Mouse (Mus musculus): Measurements from ENCODE around the gene Spon1. TPM values are rescaled to one million over a fixed set of nuclear protein-coding genes. Genes with fewer than 3 reads are reported as not detected.

Gene Spon1
- total and polyA plus RNA-seq, 2 experiments from 2014 or later, result 25.8 to 26.4 TPM

GRCm38 (mm10) chr7:113950888-113951287 is 185.1 kb downstream of the Spon1 start:
- H3K4me2 ChIP-seq (ENCODE audit: low read depth), result no peak overlapping the region
- no peak overlapping the region for H3K4me3 ChIP-seq (ENCODE audit: low read depth, low read length)
- no peak for TF ChIP-seq CTCF (IDR thresholded peaks at IDR 0.05; ENCODE audit: low read depth)
- ATAC-seq (no peak), DNase-seq (no peak)
- H3K9me3 ChIP-seq (ENCODE audit: low read length), result no peaks in the 10 kb centered on the region
- H3K4me1 ChIP-seq (ENCODE audit: insufficient read depth), result no peaks in the 10 kb centered on the region
- no peak overlapping the region for H3K27ac ChIP-seq (ENCODE audit: low read depth, low read length)
- no peaks in the 10 kb centered on the region for H3K36me3 ChIP-seq (ENCODE audit: insufficient read depth)
- no peaks in the 10 kb centered on the region for H3K27me3 ChIP-seq (ENCODE audit: insufficient read depth, low read length)
- WGBS, result 77% methylated on average over 7 of the region's 7 CpGs
- H3K9ac ChIP-seq, result no peak overlapping the region

GRCm38 (mm10) chr7:113955431-113955830 is 189.6 kb downstream of the Spon1 start:
- Histone ChIP-seq H3K27me3 (ENCODE audit: insufficient read depth, low read length) (no peaks in the 10 kb centered on the region), H3K4me1 (ENCODE audit: insufficient read depth) (no peaks in the 10 kb centered on the region)
- peak; percentile 77; the same call in 1 of the 2 replicates for ATAC-seq

DNA sequence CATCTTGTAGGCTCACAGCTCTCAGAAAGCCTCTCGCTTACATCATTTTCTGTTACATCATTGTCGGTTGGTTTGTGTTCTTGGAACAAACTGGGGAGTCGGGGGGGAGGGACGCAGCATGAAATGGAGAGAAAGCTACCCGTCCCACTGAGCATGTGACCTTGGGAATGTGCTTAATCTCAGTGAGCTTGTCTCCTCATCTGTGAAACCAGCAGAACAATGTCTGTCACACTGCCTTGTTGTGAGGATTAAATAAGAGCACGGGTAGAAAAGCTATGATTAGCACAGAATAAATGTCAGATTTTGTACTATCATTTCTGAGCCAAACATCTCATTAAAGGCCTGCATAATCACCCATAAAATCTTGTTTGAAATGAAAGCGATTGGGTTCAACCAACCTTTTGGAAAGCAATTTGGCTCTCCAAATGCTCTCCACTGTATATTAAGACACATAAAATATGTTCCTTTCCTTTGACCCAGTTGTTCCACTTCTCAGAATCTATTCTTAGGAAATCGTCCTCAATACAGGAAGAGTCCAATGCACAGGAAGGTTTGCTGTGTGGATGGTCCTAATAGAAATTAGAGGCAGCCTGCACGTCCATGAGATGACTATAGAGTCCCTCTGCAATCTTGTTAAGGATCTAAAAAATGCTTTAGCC is 195.2 kb downstream of the Spon1 start:
- WGBS, result 32% methylated on average over 9 of the region's 9 CpGs
- Histone ChIP-seq H3K4me1 (ENCODE audit: insufficient read depth) (peaks cover 6% of the 10 kb centered on the region; the same call in 1 of the 2 replicates), H3K9me3 (ENCODE audit: low read length) (no peaks in the 10 kb centered on the region), H3K27me3 (ENCODE audit: insufficient read depth, low read length) (no peaks in the 10 kb centered on the region), H3K4me2 (ENCODE audit: low read depth) (no peak overlapping the region), H3K36me3 (ENCODE audit: insufficient read depth) (no peaks in the 10 kb centered on the region), H3K4me3 (ENCODE audit: low read depth, low read length) (no peak overlapping the region), H3K9ac (no peak overlapping the region), H3K27ac (ENCODE audit: low read depth, low read length) (peak overlapping the region; percentile 40)
- ATAC-seq, result peak; percentile 63
- peak; percentile 48 for DNase-seq
- no peak for TF ChIP-seq CTCF (IDR thresholded peaks at IDR 0.05; ENCODE audit: low read depth)

More at GRCm38 (mm10) chr7:113955431-113955830, 189.6 kb downstream of the Spon1 start:
- Histone ChIP-seq H3K9me3 (ENCODE audit: low read length) (no peaks in the 10 kb centered on the region), H3K4me3 (ENCODE audit: low read depth, low read length) (no peak overlapping the region), H3K36me3 (ENCODE audit: insufficient read depth) (no peaks in the 10 kb centered on the region), H3K27ac (ENCODE audit: low read depth, low read length) (no peak overlapping the region), H3K4me2 (ENCODE audit: low read depth) (no peak overlapping the region), H3K9ac (no peak overlapping the region)
- no peak for DNase-seq
- 19% methylated on average over 2 of the region's 2 CpGs for WGBS
- TF ChIP-seq CTCF (IDR thresholded peaks at IDR 0.05; ENCODE audit: low read depth), result no peak

- Histone ChIP-seq H3K36me3 (ENCODE audit: insufficient read depth) (no peaks in the 10 kb centered on the region), H3K27me3 (ENCODE audit: insufficient read depth, low read length) (no peaks in the 10 kb centered on the region), H3K4me1 (ENCODE audit: insufficient read depth) (peaks cover 6% of the 10 kb centered on the region; the same call in 1 of the 2 replicates), H3K4me3 (ENCODE audit: low read depth, low read length) (no peak overlapping the region), H3K9ac (no peak overlapping the region), H3K4me2 (ENCODE audit: low read depth) (no peak overlapping the region), H3K27ac (ENCODE audit: low read depth, low read length) (peak overlapping the region; percentile 40; the same call in 1 of the 2 replicates), H3K9me3 (ENCODE audit: low read length) (no peaks in the 10 kb centered on the region)
- DNase-seq, result no peak
- peak; percentile 85 for ATAC-seq
- TF ChIP-seq CTCF (IDR thresholded peaks at IDR 0.05; ENCODE audit: low read depth), result no peak
- WGBS, result 30% methylated on average over 3 of the region's 3 CpGs
These were observed 195.7 kb downstream of the Spon1 start for GRCm38 (mm10) chr7:113961500-113961895.

DNA sequence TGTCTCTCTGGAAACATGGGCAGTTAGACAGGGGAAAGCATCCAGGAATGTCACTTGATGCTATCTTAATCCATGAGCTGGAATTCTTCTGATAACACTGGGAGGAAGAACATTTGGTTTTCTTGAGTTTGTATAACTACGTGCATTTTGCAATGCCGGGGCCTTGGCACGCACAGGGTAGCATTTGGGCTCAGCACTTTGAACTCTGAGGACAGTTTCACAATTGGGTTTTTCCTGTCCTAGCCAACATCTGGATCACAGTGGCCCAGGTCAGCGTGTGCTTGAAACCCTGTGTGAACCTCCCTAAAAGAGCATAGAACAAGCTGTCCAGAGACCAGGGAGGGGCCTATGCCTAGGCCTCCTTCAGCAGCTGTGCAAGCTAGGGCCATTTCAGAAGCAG is 196.3 kb downstream of the Spon1 start:
- DNase-seq (no peak), ATAC-seq (no peak)
- Histone ChIP-seq H3K4me2 (ENCODE audit: low read depth) (no peak overlapping the region), H3K27ac (ENCODE audit: low read depth, low read length) (no peak overlapping the region), H3K27me3 (ENCODE audit: insufficient read depth, low read length) (no peaks in the 10 kb centered on the region), H3K4me1 (ENCODE audit: insufficient read depth) (peaks cover 6% of the 10 kb centered on the region; the same call in 1 of the 2 replicates), H3K36me3 (ENCODE audit: insufficient read depth) (no peaks in the 10 kb centered on the region), H3K9ac (no peak overlapping the region), H3K9me3 (ENCODE audit: low read length) (no peaks in the 10 kb centered on the region), H3K4me3 (ENCODE audit: low read depth, low read length) (no peak overlapping the region)
- TF ChIP-seq CTCF (IDR thresholded peaks at IDR 0.05; ENCODE audit: low read depth), result no peak
- WGBS, result 84% methylated on average over 4 of the region's 4 CpGs

- ATAC-seq (no peak), DNase-seq (no peak)
- Histone ChIP-seq H3K4me3 (ENCODE audit: low read depth, low read length) (no peak overlapping the region), H3K9me3 (ENCODE audit: low read length) (no peaks in the 10 kb centered on the region), H3K9ac (no peak overlapping the region), H3K36me3 (ENCODE audit: insufficient read depth) (no peaks in the 10 kb centered on the region), H3K27ac (ENCODE audit: low read depth, low read length) (no peak overlapping the region), H3K4me2 (ENCODE audit: low read depth) (no peak overlapping the region), H3K4me1 (ENCODE audit: insufficient read depth) (peaks cover 6% of the 10 kb centered on the region; the same call in 1 of the 2 replicates), H3K27me3 (ENCODE audit: insufficient read depth, low read length) (no peaks in the 10 kb centered on the region)
- 68% methylated on average over 4 of the region's 4 CpGs for WGBS
- TF ChIP-seq CTCF (IDR thresholded peaks at IDR 0.05; ENCODE audit: low read depth), result no peak
These were observed 198.0 kb downstream of the Spon1 start for GRCm38 (mm10) chr7:113963766-113964165.

DNA sequence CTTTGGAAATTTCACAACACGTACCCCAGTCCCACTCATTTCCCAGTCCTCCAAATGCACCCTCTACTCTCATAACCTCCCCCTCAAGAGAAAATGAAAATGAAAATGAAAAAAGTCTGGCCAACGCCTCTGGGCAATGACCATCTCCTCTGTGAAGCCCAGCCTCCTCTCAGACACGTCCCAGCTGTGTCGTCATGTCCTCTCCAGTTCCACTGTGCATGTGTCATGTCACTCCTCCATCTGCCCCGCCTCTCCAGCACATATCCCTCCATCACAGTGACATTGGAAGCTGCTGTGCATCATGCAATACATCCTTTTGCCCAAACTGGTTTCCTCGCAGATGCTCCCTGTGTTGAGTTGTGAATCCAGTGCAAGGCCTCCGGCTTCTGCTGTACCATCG is 199.8 kb downstream of the Spon1 start:
- H3K9me3 ChIP-seq (ENCODE audit: low read length), result no peaks in the 10 kb centered on the region
- ATAC-seq (no peak), DNase-seq (no peak)
- H3K9ac ChIP-seq, result no peak overlapping the region
- no peak overlapping the region for H3K4me3 ChIP-seq (ENCODE audit: low read depth, low read length)
- H3K4me2 ChIP-seq (ENCODE audit: low read depth), result no peak overlapping the region
- H3K27ac ChIP-seq (ENCODE audit: low read depth, low read length), result no peak overlapping the region
- H3K27me3 ChIP-seq (ENCODE audit: insufficient read depth, low read length), result no peaks in the 10 kb centered on the region
- H3K4me1 ChIP-seq (ENCODE audit: insufficient read depth), result peaks cover 6% of the 10 kb centered on the region; the same call in 1 of the 2 replicates
- H3K36me3 ChIP-seq (ENCODE audit: insufficient read depth), result no peaks in the 10 kb centered on the region
- 90% methylated on average over 8 of the region's 8 CpGs for WGBS
- TF ChIP-seq CTCF (IDR thresholded peaks at IDR 0.05; ENCODE audit: low read depth), result no peak

Data from forebrain, postnatal 0 days (tissue).